Mouse (Mus musculus) liver (tissue): Measurements from ENCODE around the gene Dirc2.

Experiments
- DNase-seq: peaks from one replicate; pipeline ENCODE4 v3.0.0-alpha.2; 2020; ENCODE audit warnings: mixed read lengths

Gene Dirc2

GRCm38 (mm10) chr16:35677511-35678113 is 91.5 kb downstream of the Dirc2 start:
- DNase-seq: peak; percentile 40

GRCm38 (mm10) chr16:35664847-35665246 is 104.3 kb downstream of the Dirc2 start:
- no peak for DNase-seq

GRCm38 (mm10) chr16:35663831-35664414 is 105.2 kb downstream of the Dirc2 start:
- DNase-seq: no peak

- DNase-seq: no peak
Measured at GRCm38 (mm10) chr16:35660222-35660621, 108.9 kb downstream of the Dirc2 start.

- no peak for DNase-seq
Measured at GRCm38 (mm10) chr16:35653951-35654350, 115.2 kb downstream of the Dirc2 start.

- DNase-seq: no peak
Measured at GRCm38 (mm10) chr16:35652706-35653105, 116.5 kb downstream of the Dirc2 start.

- DNase-seq: no peak
Measured at GRCm38 (mm10) chr16:35652206-35652605, 117.0 kb downstream of the Dirc2 start.

- DNase-seq: no peak
Measured at GRCm38 (mm10) chr16:35648862-35649261, 120.3 kb downstream of the Dirc2 start.
